ENCODE assay signal across 9 mouse cellular contexts in the genomic region with DNA sequence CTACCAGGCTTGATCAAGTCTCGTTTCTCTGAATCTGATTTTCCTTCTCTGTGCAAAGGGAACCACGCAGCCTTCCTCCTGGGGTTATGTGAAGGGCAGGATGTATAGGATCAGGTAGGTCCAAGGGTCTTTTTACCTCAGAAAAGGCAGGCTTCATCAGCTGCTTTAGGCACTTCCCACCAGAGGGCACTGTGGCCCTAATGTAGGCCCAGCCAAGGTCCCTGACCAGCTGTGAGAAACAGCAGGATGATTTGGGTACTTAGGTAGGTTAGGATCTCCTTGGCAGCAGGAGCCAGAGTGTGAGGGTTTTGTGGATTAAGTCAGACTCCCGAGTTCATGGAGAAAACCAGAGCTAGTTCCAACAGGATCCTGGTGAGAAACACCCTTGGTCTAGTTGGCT. TPM values are rescaled to one million over a fixed set of nuclear protein-coding genes. Genes with fewer than 3 reads are reported as not detected.
DNase-seq lines count a peak whose midpoint lies in the region; ATAC-seq lines count a peak whose summit lies in the region.
"Had no signal": no experiment of that assay in that cellular context is flagged by ENCODE, and none has a peak within 500 bp of the region (broad histone marks: within the 10 kb centered on the region; RNA-seq: fewer than 3 reads in every experiment).

No protein-coding gene starts in this region.

- no peak overlapping the region for H3K9ac ChIP-seq in kidney, embryonic 14.5 days (ENCODE audit: low read depth, low read length)
- H3K9ac ChIP-seq: embryonic facial prominence, embryonic 12.5 days had no signal

- no peak for ATAC-seq in kidney, embryonic 14.5 days (ENCODE audit: low FRiP score, low TSS enrichment)
- no peak for ATAC-seq in activated CD4-positive, CD25-positive, alpha-beta regulatory T cell, adult 4 months

- H3K36me3 ChIP-seq in kidney, embryonic 14.5 days (ENCODE audit: control insufficient read depth, insufficient read depth, low read length): no peaks in the 10 kb centered on the region
- H3K36me3 ChIP-seq: embryonic facial prominence, embryonic 12.5 days had no signal

- no peaks in the 10 kb centered on the region for H3K27me3 ChIP-seq in kidney, embryonic 14.5 days (ENCODE audit: control insufficient read depth, insufficient read depth, low read length)
- H3K27me3 ChIP-seq: embryonic facial prominence, embryonic 12.5 days had no signal

- WGBS in kidney, embryonic 14.5 days: 15% methylated on average over 3 of the region's 3 CpGs

- H3K4me3 ChIP-seq in kidney, embryonic 14.5 days (ENCODE audit: low read length): no peak overlapping the region
- H3K4me3 ChIP-seq: embryonic facial prominence, embryonic 12.5 days had no signal

- no peak overlapping the region for H3K27ac ChIP-seq in kidney, embryonic 14.5 days (ENCODE audit: low read depth, low read length)
- H3K27ac ChIP-seq: embryonic facial prominence, embryonic 12.5 days had no signal

- no peaks in the 10 kb centered on the region for H3K9me3 ChIP-seq in kidney, embryonic 14.5 days (ENCODE audit: control insufficient read depth, low read length)
- H3K9me3 ChIP-seq: embryonic facial prominence, embryonic 12.5 days had no signal

- peak; percentile 5 to 25 for DNase-seq in kidney, adult 8-10 months
- peak; percentile 60 for DNase-seq in ES-CJ7 (ENCODE audit: low read depth, low spot score)
- DNase-seq in c-Kit-positive CD71-negative TER-119-negative erythroid progenitor cells, embryonic 14.5 days (ENCODE audit: low read depth): peak; percentile 6
- peak; percentile 49 for DNase-seq in forelimb bud, embryonic 11.5 days (ENCODE audit: low read depth, low spot score)
- peak; percentile 12 for DNase-seq in lung, postnatal 14 days
- peak; percentile 66 for DNase-seq in thymus, postnatal 4 days

- H3K4me2 ChIP-seq in kidney, embryonic 14.5 days (replicated peaks; ENCODE audit: low read depth, low read length): no peak overlapping the region
- H3K4me2 ChIP-seq: embryonic facial prominence, embryonic 12.5 days had no signal

- no peaks in the 10 kb centered on the region for H3K4me1 ChIP-seq in kidney, embryonic 14.5 days (ENCODE audit: control insufficient read depth, insufficient read depth, low read length)
- H3K4me1 ChIP-seq: embryonic facial prominence, embryonic 12.5 days had no signal

RNA-seq across cellular contexts. Expression of a gene that starts 7.4 kb away (rescaled TPM):
- 0.09 and 0.53 TPM in 2 replicates for polyA plus RNA-seq in kidney, embryonic 14.5 days (2014; fragmentation: Nextera tagmentation; extraction: Ambion mirVana)
- polyA plus RNA-seq in activated CD4-positive, CD25-positive, alpha-beta regulatory T cell, adult 4 months (2017; shearing (Covaris generic)): not detected

RNA-seq across cellular contexts. Expression of a gene that starts 24.0 kb away (rescaled TPM):
- polyA plus RNA-seq in kidney, embryonic 14.5 days (2014; fragmentation: Nextera tagmentation; extraction: Ambion mirVana): not detected in 2 replicates
- not detected for polyA plus RNA-seq in activated CD4-positive, CD25-positive, alpha-beta regulatory T cell, adult 4 months (2017; shearing (Covaris generic))
- polyA plus RNA-seq: embryonic facial prominence, embryonic 12.5 days had no signal

RNA-seq across cellular contexts. Expression of a gene that starts 28.4 kb away (rescaled TPM):
- polyA plus RNA-seq in kidney, embryonic 14.5 days (2014; fragmentation: Nextera tagmentation; extraction: Ambion mirVana): 70.8 and 71.9 TPM in 2 replicates
- polyA plus RNA-seq in activated CD4-positive, CD25-positive, alpha-beta regulatory T cell, adult 4 months (2017; shearing (Covaris generic)): 100 to 1,000 TPM; 199 to 210 TPM

RNA-seq across cellular contexts. Expression of a gene that starts 40.9 kb away (rescaled TPM):
- not detected in 2 replicates for polyA plus RNA-seq in kidney, embryonic 14.5 days (2014; fragmentation: Nextera tagmentation; extraction: Ambion mirVana)
- not detected for polyA plus RNA-seq in activated CD4-positive, CD25-positive, alpha-beta regulatory T cell, adult 4 months (2017; shearing (Covaris generic))

RNA-seq across cellular contexts. Expression of a gene that starts 42.1 kb away (rescaled TPM):
- polyA plus RNA-seq in kidney, embryonic 14.5 days (2014; fragmentation: Nextera tagmentation; extraction: Ambion mirVana): 24.5 and 24.8 TPM in 2 replicates
- polyA plus RNA-seq in activated CD4-positive, CD25-positive, alpha-beta regulatory T cell, adult 4 months (2017; shearing (Covaris generic)): 10 to 100 TPM in 1 of 2 experiments, 1 to 10 TPM in 1; 9.8 to 12.1 TPM

Comparison
In these comparisons a context has a peak if more than half of its experiments do, and no peak if none do; other contexts are left out.
1. DNase-seq: peak in every context shown above with its lines; median percentile 66 in thymus, postnatal 4 days; 60 in ES-CJ7; 49 in forelimb bud, embryonic 11.5 days; 15 in kidney, adult 8-10 months; 12 in lung, postnatal 14 days; 6 in c-Kit-positive CD71-negative TER-119-negative erythroid progenitor cells, embryonic 14.5 days.